Mouse (Mus musculus) liver, embryonic 14.5 days (tissue): ENCODE data around the gene Cltb. TPM values are rescaled to one million over a fixed set of nuclear protein-coding genes. Genes with fewer than 3 reads are reported as not detected.

Experiments used
- ATAC-seq: fragments of 200-750 bp; cut with Nextera tagmentation; 2 replicates; pipeline ENCODE4 v1.8.0; 2017; ENCODE audit warnings: moderate number of reproducible peaks, mild to moderate bottlenecking, moderate library complexity; ENCODE audit not compliant: insufficient read depth
- DNase-seq, 3 experiments: peaks; one replicate each; pipeline ENCODE4 v3.0.0-alpha.2; 2012 to 2013; ENCODE audit warnings: low read depth in 3 of 3, low spot score in 3 of 3
- H3K27ac ChIP-seq: fragments of 300-500 bp; sonication (generic); 2 replicates; pipeline ENCODE4 v1.5.1; 2014; ENCODE audit warnings: moderate library complexity, mild to moderate bottlenecking, control low read depth, inconsistent platforms
- H3K27me3 ChIP-seq: fragments of 300-500 bp; sonication (generic); 2 replicates; pipeline ENCODE4 v1.6.1; 2014; ENCODE audit warnings: mild to moderate bottlenecking, low read length, moderate library complexity; ENCODE audit not compliant: control insufficient read depth, insufficient read depth
- H3K36me3 ChIP-seq: fragments of 300-500 bp; sonication (generic); replicated peaks from 2 replicates; pipeline ENCODE4 v1.6.1; 2014; ENCODE audit warnings: low read depth; ENCODE audit not compliant: control insufficient read depth, insufficient read depth
- H3K4me1 ChIP-seq, 2 experiments: fragments of 200-500 bp in 1 of 2; fragments of 300-500 bp in 1 of 2; sonication (generic) in 1 of 2; replicated peaks; 2 replicates each; pipeline ENCODE4 v1.6.1; 2012 to 2014; ENCODE audit warnings: antibody characterized with exemption in 1 of 2, inconsistent platforms in 1 of 2, low read length in 1 of 2; ENCODE audit not compliant: control insufficient read depth in 2 of 2, insufficient read depth in 2 of 2
- H3K4me2 ChIP-seq: fragments of 300-500 bp; sonication (generic); 2 replicates; pipeline ENCODE4 v1.6.1; 2014; ENCODE audit warnings: low read depth, mild to moderate bottlenecking, control low read depth, moderate library complexity
- H3K4me3 ChIP-seq, 2 experiments: fragments of 200-500 bp in 1 of 2; fragments of 300-500 bp in 1 of 2; sonication (generic) in 1 of 2; 2 replicates each; pipeline ENCODE4 v1.5.1; 2012 to 2014; ENCODE audit warnings: low read depth in 2 of 2, low read length in 2 of 2, mild to moderate bottlenecking in 2 of 2, control low read depth in 1 of 2, inconsistent platforms in 1 of 2, moderate library complexity in 1 of 2; ENCODE audit not compliant: insufficient read depth in 1 of 2
- H3K9ac ChIP-seq: fragments of 300-500 bp; sonication (generic); replicated peaks from 2 replicates; pipeline ENCODE4 v1.6.1; 2014; ENCODE audit warnings: mild to moderate bottlenecking, control low read depth, moderate library complexity
- H3K9me3 ChIP-seq: fragments of 300-500 bp; sonication (generic); 2 replicates; pipeline ENCODE4 v1.6.1; 2016; ENCODE audit warnings: low read length, mixed read lengths; ENCODE audit not compliant: control insufficient read depth
- CTCF ChIP-seq: IDR thresholded peaks from 2 replicates; pipeline ENCODE4 v1.5.1; 2016; ENCODE audit warnings: antibody characterized with exemption, low read depth, control low read depth
- EP300 ChIP-seq: IDR thresholded peaks from 2 replicates; pipeline ENCODE4 v1.6.1; 2016; ENCODE audit warnings: antibody characterized with exemption, low read depth
- WGBS: fragments of 180-500 bp; shearing (Covaris S2); extraction: QIAGEN DNeasy Blood & Tissue Kit; methylation state at CpG from one replicate; pipeline ENCODE4 v1.1.7; 2014; ENCODE audit not compliant: insufficient replicate concordance; 5-methylcytosine and 5-hydroxymethylcytosine counted together
- polyA plus RNA-seq, 2 experiments: library from polyadenylated mRNA; depleted of rRNA in 1 of 2; stranded (reverse) in 1 of 2; unstranded in 1 of 2; fragments of >200 nt; fragmentation: Nextera tagmentation in 1 of 2; extraction: Ambion mirVana in 1 of 2; gene quantifications; 2 replicates each; pipeline versions ENCODE4 v1.2.1 to v1.2.3; 2012 to 2014

Cltb gene
- polyA plus RNA-seq (2012; rRNA removed) (11.1 and 15.2 TPM in 2 replicates), polyA plus RNA-seq (2014; fragmentation: Nextera tagmentation; extraction: Ambion mirVana) (30.6 and 33.3 TPM in 2 replicates)

DNA sequence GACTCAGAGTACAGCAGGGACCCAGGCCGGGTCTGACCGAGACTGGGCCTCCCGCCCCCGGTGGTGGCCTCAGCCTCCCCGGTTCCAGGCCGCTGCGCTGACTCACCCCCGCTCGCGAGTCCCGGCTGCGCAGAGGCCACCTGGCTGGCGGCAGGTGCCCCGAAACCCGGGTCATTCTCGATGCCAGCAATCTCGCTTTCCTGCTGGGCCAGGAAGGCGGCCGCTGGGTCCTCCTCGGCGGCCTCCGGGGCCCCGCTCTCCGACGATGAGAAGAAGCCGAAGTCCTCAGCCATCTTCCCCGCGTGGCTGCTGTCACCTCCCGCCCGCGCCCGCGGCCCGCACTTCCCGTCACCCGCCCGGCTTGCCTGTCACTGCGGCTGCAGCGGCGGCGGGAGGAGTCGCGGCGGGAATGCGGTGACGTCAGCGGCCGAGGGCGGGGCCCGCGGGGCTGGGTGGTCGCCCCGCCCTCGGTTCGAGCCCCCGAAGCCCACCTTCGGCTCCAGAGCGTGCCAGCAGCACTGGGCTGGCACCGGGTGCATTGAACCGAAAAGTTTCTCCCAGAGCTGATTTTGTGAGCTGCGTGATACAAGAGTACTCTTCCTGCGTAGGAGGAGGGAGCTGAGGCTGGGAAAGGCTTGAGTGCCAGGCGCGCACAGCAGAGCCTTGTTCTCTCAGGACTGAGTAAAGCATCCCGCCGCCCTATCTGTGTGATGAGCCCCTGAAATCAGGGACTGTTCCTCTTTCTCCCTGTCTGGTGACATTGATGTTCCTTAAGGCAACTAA is at the start of gene Cltb:
TSS of gene Cltb (minus strand) at position 373 of the 783 bp plus-strand sequence.
- no peaks in the 10 kb centered on the region for H3K27me3 ChIP-seq
- peak within 1 kb of the TSS; percentile 60 for H3K27ac ChIP-seq
- TF ChIP-seq EP300 = no peak
- ATAC-seq (peak; percentile 76), DNase-seq (peak in 2 of 3 experiments; percentile 54 to 56)
- peak within 1 kb of the TSS; percentile 68 to 79 for H3K4me3 ChIP-seq
- H3K9ac ChIP-seq = peak within 1 kb of the TSS; percentile 93
- no peaks in the 10 kb centered on the region; the same call in 1 of the 2 replicates for H3K36me3 ChIP-seq
- WGBS = under 1% methylated on average over 66 of the region's 66 CpGs
- H3K4me1 ChIP-seq = peaks cover 35 to 39% of the 10 kb centered on the region in 2 experiments
- H3K9me3 ChIP-seq = no peaks in the 10 kb centered on the region
- peak within 1 kb of the TSS; percentile 94 for H3K4me2 ChIP-seq

DNA sequence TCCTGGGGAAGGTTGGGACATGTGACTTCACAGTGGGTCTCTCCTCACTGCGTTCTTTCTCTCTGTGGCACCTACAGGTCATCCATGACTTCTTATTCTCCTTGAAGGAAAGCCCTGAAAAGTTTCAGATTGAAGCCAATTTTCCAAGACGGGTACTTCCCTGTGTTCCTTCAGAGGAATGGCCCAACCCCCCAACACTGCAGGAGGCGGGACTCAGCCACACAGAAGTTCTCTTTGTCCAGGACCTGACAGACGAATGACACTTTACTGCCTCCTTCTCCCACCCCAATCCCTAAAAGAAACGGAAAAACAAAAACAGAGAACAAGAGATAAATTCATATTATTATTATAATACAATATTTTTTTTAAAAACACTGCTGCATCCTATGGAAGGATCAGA is 49.7 kb upstream of the Cltb start:
- TF ChIP-seq EP300 (no peak), CTCF (no peak)
- Histone ChIP-seq H3K9me3 (no peaks in the 10 kb centered on the region), H3K27ac (no peak overlapping the region), H3K4me2 (no peak overlapping the region), H3K4me3 (no peak overlapping the region), H3K27me3 (no peaks in the 10 kb centered on the region), H3K4me1 (no peaks in the 10 kb centered on the region), H3K36me3 (peaks cover 35% of the 10 kb centered on the region), H3K9ac (no peak overlapping the region)
- WGBS = 78% methylated on average over 5 of the region's 5 CpGs
- no peak for DNase-seq
- no peak for ATAC-seq

DNA sequence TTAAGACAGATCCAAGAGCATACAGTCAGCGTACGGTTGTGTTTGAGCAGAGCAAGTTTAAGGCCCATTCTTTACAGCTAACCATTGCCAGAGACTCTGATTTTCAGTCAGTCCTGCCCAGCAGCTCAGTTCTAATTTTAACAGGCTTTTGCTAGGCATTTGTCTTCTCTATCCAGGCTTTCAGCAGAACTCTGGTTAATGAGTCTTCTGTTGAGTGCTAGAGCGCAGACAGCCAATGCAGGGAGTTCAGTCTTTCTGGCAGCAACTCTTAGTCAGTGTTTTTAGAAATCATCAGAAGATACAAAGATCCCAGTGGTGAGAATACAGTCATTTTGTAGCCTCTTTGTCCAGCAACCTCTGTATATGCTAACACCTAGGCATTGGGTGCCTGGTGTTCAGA is 39.3 kb upstream of the Cltb start:
- H3K27ac ChIP-seq = no peak overlapping the region
- DNase-seq = no peak
- WGBS = 89% methylated on average over 3 of the region's 3 CpGs
- H3K9ac ChIP-seq = no peak overlapping the region
- H3K27me3 ChIP-seq = no peaks in the 10 kb centered on the region
- H3K4me1 ChIP-seq = no peaks in the 10 kb centered on the region
- peaks cover 64% of the 10 kb centered on the region for H3K36me3 ChIP-seq
- ATAC-seq = no peak
- no peak overlapping the region for H3K4me2 ChIP-seq
- H3K4me3 ChIP-seq = no peak overlapping the region
- TF ChIP-seq EP300 = no peak
- no peak for TF ChIP-seq CTCF
- H3K9me3 ChIP-seq = no peaks in the 10 kb centered on the region

DNA sequence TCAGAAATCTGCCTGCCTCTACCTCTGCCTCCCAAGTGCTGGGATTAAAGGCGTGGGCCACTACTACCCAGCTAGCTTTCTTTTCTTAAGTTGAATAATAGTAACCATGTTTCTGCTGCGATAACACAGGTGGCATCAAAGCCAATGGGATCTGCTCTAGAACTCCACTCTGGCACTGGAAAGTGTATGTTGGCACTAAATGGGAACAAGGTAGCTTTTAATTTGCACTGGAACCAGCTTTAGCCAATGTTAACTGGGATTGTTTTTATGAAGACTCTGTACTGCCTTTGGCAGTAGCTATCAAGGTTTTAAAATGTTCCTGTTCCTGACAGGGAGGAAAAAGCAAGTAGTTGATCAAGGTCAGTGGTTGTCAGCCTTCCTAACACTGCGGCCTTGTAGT is 23.9 kb upstream of the Cltb start:
- H3K27me3 ChIP-seq = no peaks in the 10 kb centered on the region
- WGBS = 78% methylated on average over 3 of the region's 3 CpGs
- TF ChIP-seq EP300 = no peak
- TF ChIP-seq CTCF = no peak
- H3K36me3 ChIP-seq = peaks cover 8% of the 10 kb centered on the region
- ATAC-seq (no peak), DNase-seq (no peak)
- no peak overlapping the region for H3K9ac ChIP-seq
- H3K9me3 ChIP-seq = no peaks in the 10 kb centered on the region
- H3K4me1 ChIP-seq = no peaks in the 10 kb centered on the region
- no peak overlapping the region for H3K4me3 ChIP-seq
- no peak overlapping the region for H3K27ac ChIP-seq
- no peak overlapping the region for H3K4me2 ChIP-seq

DNA sequence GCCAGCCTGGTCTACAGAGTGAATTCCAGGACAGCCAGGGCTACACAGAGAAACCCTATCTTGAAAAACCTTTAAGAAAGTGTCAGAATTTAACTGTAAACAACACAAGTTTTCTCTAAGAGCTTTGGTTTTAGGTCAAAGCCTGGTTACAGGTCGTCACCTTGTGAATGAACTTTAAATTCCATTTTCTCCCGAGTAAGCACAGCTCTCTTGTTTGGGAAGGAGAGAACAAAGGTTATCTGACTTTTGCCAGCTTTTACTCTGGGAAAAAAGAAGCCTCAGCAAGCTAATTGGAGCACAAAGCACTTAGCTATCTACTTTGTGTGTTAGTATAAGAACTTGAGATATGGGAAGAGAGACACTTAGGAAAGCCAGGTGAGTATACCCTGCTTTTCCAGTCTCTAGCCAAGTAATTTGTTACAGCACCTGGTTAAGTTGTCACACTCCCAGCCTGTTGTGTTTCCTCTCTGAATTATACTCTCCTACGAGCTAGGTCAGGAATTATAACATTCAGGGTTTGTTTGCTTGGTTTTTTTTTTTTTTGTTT is 21.7 kb upstream of the Cltb start:
- no peaks in the 10 kb centered on the region for H3K4me1 ChIP-seq
- no peaks in the 10 kb centered on the region; the same call in none of the 2 replicates for H3K36me3 ChIP-seq
- H3K9me3 ChIP-seq = no peaks in the 10 kb centered on the region
- H3K4me3 ChIP-seq = no peak overlapping the region
- H3K27ac ChIP-seq = no peak overlapping the region
- no peaks in the 10 kb centered on the region for H3K27me3 ChIP-seq
- DNase-seq (no peak), ATAC-seq (no peak)
- H3K4me2 ChIP-seq = no peak overlapping the region
- no peak overlapping the region for H3K9ac ChIP-seq
- WGBS = 75% methylated on average over 3 of the region's 3 CpGs
- TF ChIP-seq EP300 (no peak), CTCF (no peak)
